Mouse (Mus musculus) liver, embryonic 11.5 days (tissue): ENCODE measurements around the gene Fbxw11. TPM values are rescaled to one million over a fixed set of nuclear protein-coding genes. Genes with fewer than 3 reads are reported as not detected.
"Not testable (repeated sequence)": the region's sequence is repeated elsewhere in the genome, so short reads cannot be mapped to it uniquely, and the experiment has no call there.

ENCODE experiments used
- ATAC-seq: fragments of 200-750 bp; cut with Nextera tagmentation; replicated peaks from 2 replicates; pipeline ENCODE4 v1.8.0; 2017; ENCODE audit warnings: moderate number of reproducible peaks, mild to moderate bottlenecking, moderate TSS enrichment, moderate library complexity; ENCODE audit not compliant: low FRiP score
- DNase-seq: peaks from one replicate; pipeline ENCODE4 v3.0.0-alpha.2; 2017; ENCODE audit warnings: low spot score
- H3K27ac ChIP-seq: fragments of 300-500 bp; sonication (generic); 2 replicates; pipeline ENCODE4 v1.5.1; 2014; ENCODE audit warnings: mild to moderate bottlenecking, low read depth, low read length, control low read depth
- H3K27me3 ChIP-seq: fragments of 300-500 bp; sonication (generic); replicated peaks from 2 replicates; pipeline ENCODE4 v1.6.1; 2014; ENCODE audit warnings: low read length, mixed read lengths; ENCODE audit not compliant: control insufficient read depth, insufficient read depth
- H3K36me3 ChIP-seq: fragments of 300-500 bp; sonication (generic); 2 replicates; pipeline ENCODE4 v1.6.1; 2014; ENCODE audit warnings: mild to moderate bottlenecking, low read length, moderate library complexity, mixed read lengths; ENCODE audit not compliant: control insufficient read depth, insufficient read depth
- H3K4me1 ChIP-seq: fragments of 300-500 bp; sonication (generic); replicated peaks from 2 replicates; pipeline ENCODE4 v1.6.1; 2014; ENCODE audit warnings: low read length, mixed read lengths; ENCODE audit not compliant: control insufficient read depth, insufficient read depth
- H3K4me2 ChIP-seq: fragments of 300-500 bp; sonication (generic); 2 replicates; pipeline ENCODE4 v1.6.1; 2014; ENCODE audit warnings: mild to moderate bottlenecking, control low read depth, moderate library complexity
- H3K4me3 ChIP-seq: fragments of 300-500 bp; sonication (generic); 2 replicates; pipeline ENCODE4 v1.5.1; 2014; ENCODE audit warnings: low read depth, low read length, control low read depth
- H3K9ac ChIP-seq: fragments of 300-500 bp; sonication (generic); 2 replicates; pipeline ENCODE4 v1.6.1; 2014; ENCODE audit warnings: low read depth, low read length, control low read depth
- H3K9me3 ChIP-seq: fragments of 300-500 bp; sonication (generic); 2 replicates; pipeline ENCODE4 v1.6.1; 2016; ENCODE audit warnings: low read length, inconsistent platforms, mixed read lengths; ENCODE audit not compliant: control insufficient read depth
- WGBS: fragments of 180-500 bp; shearing (Covaris S2); extraction: QIAGEN DNeasy Blood & Tissue Kit; methylation state at CpG from one replicate; pipeline ENCODE4 v1.1.7; 2014; 5-methylcytosine and 5-hydroxymethylcytosine counted together
- polyA plus RNA-seq: library from polyadenylated mRNA; unstranded; fragments of >200 nt; fragmentation: Nextera tagmentation; extraction: Ambion mirVana; gene quantifications from 2 replicates; pipeline ENCODE4 v1.2.1, GENCODE M21; 2014

The Fbxw11 gene
- polyA plus RNA-seq, 1 experiment from 2014 or later, result 44.2 TPM

DNA sequence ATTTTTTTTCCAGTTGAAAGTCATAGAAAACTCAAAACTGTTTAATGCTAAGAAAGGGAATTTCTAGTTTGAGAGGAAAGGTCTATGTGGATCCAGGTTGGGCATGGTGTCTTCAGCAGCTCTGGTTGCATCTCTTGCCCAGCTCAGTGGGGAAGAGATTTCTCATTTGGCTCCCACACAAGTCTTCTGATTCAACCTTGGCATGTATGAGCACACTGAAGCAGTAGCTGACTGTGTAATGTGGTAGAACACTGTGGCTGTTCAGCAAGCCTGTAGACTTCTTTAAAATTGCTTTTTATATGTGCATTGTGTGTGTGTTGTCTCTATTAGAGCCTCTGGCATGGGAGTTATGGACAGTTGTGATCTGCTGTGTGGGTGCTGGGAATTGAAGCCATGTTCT, 24.5 kb downstream of the Fbxw11 start:
- no peak overlapping the region for H3K9ac ChIP-seq
- ATAC-seq (no peak), DNase-seq (no peak)
- H3K27ac ChIP-seq, result no peak overlapping the region
- no peaks in the 10 kb centered on the region for H3K27me3 ChIP-seq
- no peaks in the 10 kb centered on the region for H3K36me3 ChIP-seq
- no peak overlapping the region for H3K4me3 ChIP-seq
- H3K4me2 ChIP-seq, result no peak overlapping the region
- peaks cover 16% of the 10 kb centered on the region for H3K4me1 ChIP-seq
- no peaks in the 10 kb centered on the region for H3K9me3 ChIP-seq

DNA sequence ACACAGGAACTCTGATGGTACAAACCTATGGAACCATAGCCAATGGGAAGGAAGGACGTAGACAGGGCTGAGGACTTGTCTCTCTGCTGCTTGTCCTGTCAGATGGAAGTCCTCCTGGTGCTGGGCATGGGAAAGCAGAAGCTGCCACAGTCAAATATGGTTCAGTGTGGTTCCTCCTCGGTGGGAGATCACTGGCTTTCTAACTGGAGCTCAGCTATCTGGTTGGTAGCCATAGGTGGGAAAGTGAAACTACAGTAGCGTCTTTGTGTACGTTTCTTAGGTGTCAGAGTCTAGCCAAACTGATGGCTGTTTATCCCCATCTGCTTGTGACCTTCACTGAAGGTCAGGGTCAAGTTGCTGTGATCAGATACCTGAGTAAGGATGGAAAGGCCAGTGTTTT, 29.0 kb downstream of the Fbxw11 start:
- DNase-seq (no peak), ATAC-seq (no peak)
- H3K4me1 ChIP-seq, result peaks cover 14% of the 10 kb centered on the region
- H3K27ac ChIP-seq, result no peak overlapping the region
- H3K36me3 ChIP-seq, result no peaks in the 10 kb centered on the region
- no peak overlapping the region for H3K4me3 ChIP-seq
- no peaks in the 10 kb centered on the region for H3K27me3 ChIP-seq
- WGBS, result 62% methylated on average over 4 of the region's 4 CpGs
- no peak overlapping the region for H3K9ac ChIP-seq
- H3K9me3 ChIP-seq, result no peaks in the 10 kb centered on the region
- H3K4me2 ChIP-seq, result peak overlapping the region; percentile 14; the same call in 1 of the 2 replicates

DNA sequence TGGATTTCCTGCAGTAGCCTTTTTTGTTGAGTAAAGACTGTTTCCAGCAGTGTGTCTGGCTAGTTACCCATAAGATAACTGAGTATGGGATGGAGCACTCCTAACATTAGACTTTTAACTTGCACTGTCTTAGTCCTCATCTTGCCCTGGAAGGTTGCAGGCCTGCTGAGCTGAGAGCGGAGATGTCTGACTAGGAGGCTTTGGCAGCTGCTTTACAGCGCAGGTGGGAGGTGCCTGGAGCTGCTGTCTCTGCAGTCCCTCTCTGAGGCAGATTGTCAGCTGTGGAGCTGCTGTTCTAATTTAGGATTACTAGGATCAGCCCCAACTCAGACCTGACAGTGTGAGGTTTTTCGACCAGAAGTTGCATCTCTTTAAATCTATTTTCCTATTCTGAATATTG, 34.3 kb downstream of the Fbxw11 start:
- 76% methylated on average over 3 of the region's 3 CpGs for WGBS

DNA sequence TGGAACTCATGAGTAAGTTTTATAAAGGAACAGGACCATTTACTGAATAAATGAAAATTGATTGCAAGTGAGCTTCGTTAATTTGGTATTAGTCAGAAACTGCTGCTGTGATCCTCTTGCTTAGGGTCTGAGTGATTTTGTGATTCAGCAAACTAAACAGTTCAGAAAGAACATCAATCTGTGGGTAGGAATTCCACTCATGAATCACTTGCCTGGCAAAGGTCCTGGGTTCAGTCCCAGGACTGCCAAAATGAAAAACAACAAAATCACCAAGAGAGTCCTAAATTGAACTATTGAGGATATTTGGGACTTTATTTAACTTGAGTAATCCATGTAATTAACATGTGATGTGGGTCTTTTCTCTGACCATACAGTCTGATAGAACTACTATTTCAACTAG, 35.3 kb downstream of the Fbxw11 start:
- DNase-seq (no peak), ATAC-seq (no peak)
- H3K4me2 ChIP-seq, result no peak overlapping the region
- no peak overlapping the region for H3K27ac ChIP-seq
- H3K9ac ChIP-seq, result no peak overlapping the region
- peaks cover 20% of the 10 kb centered on the region for H3K4me1 ChIP-seq
- 80% methylated on average over 1 of the region's 1 CpGs for WGBS
- H3K9me3 ChIP-seq, result no peaks in the 10 kb centered on the region
- H3K4me3 ChIP-seq, result no peak overlapping the region
- H3K27me3 ChIP-seq, result no peaks in the 10 kb centered on the region
- no peaks in the 10 kb centered on the region for H3K36me3 ChIP-seq

More for the DNA sequence above, 34.3 kb downstream of the Fbxw11 start:
- H3K4me2 ChIP-seq, result no peak overlapping the region
- no peak overlapping the region for H3K4me3 ChIP-seq
- DNase-seq, result no peak
- no peaks in the 10 kb centered on the region for H3K9me3 ChIP-seq
- no peak overlapping the region for H3K9ac ChIP-seq
- H3K4me1 ChIP-seq, result peaks cover 20% of the 10 kb centered on the region
- H3K27ac ChIP-seq, result no peak overlapping the region
- no peaks in the 10 kb centered on the region for H3K36me3 ChIP-seq
- no peaks in the 10 kb centered on the region for H3K27me3 ChIP-seq
- no peak for ATAC-seq

DNA sequence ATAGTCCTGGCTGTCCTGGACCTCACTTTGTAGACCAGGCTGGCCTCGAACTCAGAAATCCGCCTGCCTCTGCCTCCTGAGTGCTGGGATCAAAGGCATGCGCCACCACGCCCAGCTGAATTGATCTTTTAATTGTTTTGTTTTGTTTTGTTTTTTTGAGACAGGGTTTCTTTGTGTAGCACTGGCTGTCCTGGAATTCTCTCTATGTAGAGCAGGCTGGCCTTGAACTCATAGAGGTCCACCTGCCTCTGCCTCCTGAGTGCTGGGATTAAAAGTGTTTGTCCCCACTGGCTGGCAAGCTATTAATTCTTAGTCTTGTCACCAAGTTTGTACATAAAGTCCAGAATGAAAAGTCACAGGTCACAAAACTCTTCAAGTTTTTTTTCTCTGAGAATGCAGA, 36.6 kb downstream of the Fbxw11 start:
- not testable (repeated sequence) for H3K9ac ChIP-seq, H3K4me2 ChIP-seq, H3K4me3 ChIP-seq, ATAC-seq, H3K9me3 ChIP-seq, DNase-seq, H3K27ac ChIP-seq, H3K27me3 ChIP-seq, H3K36me3 ChIP-seq
- WGBS, result 81% methylated on average over 4 of the region's 4 CpGs
- peaks cover 27% of the 10 kb centered on the region for H3K4me1 ChIP-seq

DNA sequence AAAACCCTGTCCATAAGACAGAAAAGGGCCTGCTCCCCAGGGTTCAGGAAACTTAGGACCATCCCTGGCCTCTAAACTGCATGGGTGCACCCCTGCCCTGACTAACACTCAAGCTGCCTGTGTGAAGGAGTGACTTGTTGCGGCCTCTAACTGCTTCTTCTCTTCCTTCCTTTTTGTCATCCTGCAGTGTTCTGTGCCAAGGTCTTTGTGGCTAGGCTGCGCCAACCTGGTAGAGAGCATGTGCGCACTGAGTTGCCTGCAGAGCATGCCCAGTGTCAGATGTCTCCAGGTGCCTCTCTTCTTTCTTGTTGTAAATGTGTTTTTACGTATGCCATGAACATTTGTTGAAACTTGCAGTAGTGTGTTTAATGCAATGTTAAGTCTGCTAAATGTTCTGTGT, 37.5 kb downstream of the Fbxw11 start:
- Histone ChIP-seq H3K27me3 (no peaks in the 10 kb centered on the region), H3K4me1 (peaks cover 27% of the 10 kb centered on the region), H3K9me3 (no peaks in the 10 kb centered on the region), H3K9ac (no peak overlapping the region), H3K36me3 (no peaks in the 10 kb centered on the region), H3K4me2 (no peak overlapping the region), H3K4me3 (no peak overlapping the region), H3K27ac (no peak overlapping the region)
- 79% methylated on average over 4 of the region's 4 CpGs for WGBS
- no peak for DNase-seq
- no peak for ATAC-seq

DNA sequence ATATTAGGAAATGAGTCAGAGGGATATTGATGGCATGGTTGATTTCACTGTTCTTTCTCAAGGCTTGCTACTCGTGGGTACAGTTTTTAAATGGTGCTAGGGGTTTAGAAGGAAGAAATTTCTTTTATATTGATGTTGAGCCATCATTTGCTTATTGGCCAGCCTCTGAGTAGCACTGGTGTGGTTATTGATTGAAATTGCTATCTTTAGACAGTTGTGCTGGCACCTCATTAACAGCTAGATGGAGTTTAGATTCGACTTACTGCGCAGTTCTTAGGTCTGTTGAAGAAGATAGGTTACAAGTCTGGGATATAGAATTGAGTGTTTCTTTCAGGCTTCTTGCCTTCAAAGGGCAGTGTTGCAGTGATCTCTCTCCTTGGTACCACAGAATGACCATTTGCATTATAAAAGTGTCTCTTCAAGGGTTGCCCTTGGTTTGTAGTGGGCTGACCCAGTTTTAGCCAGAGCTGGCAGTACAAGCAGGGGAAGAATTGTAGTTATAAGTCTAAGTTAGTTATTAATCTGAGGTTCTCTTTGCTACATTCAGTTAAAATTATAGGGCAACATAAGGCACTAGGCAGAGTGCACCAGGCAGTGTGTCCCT, 38.8 kb downstream of the Fbxw11 start:
- Histone ChIP-seq H3K4me2 (no peak overlapping the region), H3K36me3 (no peaks in the 10 kb centered on the region), H3K27me3 (no peaks in the 10 kb centered on the region), H3K9ac (no peak overlapping the region), H3K4me3 (no peak overlapping the region), H3K9me3 (no peaks in the 10 kb centered on the region), H3K27ac (no peak overlapping the region), H3K4me1 (peaks cover 29% of the 10 kb centered on the region)
- DNase-seq (no peak), ATAC-seq (no peak)
- WGBS, result 70% methylated on average over 3 of the region's 3 CpGs

DNA sequence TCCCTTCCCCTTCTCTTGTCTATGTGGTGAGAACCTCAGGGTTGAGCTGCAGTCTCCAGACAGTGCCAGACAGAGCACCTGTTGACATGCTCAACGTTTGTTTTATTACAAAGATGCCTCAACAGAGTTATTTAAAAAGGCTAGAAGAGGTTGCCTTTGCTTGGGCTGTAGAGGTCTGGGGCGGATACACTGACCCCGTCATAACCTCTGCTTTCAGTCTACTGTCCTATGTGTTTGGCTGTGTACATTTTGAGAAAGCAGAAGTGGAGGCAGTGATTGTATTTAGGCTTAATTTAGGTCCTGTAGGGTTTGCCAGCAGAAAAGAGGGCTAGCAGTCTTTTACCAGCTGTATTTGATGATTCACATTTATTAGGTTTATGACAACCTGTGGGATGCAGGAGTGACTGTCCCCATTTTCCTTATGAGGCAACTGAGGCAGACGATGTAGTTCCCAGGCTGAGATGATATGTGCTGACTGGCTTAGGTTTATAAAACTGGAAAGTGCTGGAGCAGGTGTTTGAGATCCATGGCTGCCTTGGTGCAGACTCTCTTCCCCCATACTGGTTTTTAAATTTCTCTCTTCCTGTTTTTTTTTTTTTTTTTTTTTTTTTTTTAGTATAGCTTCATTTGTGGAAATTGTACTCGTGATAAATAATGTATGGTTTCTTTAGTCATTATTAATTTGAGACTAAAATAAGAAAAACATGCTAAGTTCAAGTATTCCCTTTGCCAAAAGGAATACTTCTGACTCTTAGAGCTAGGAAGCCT, 40.0 kb downstream of the Fbxw11 start:
- Histone ChIP-seq H3K4me3 (no peak overlapping the region), H3K4me2 (no peak overlapping the region), H3K36me3 (no peaks in the 10 kb centered on the region), H3K27ac (no peak overlapping the region), H3K9me3 (no peaks in the 10 kb centered on the region), H3K27me3 (no peaks in the 10 kb centered on the region), H3K9ac (no peak overlapping the region), H3K4me1 (peaks cover 27% of the 10 kb centered on the region)
- ATAC-seq (no peak), DNase-seq (no peak)
- 76% methylated on average over 5 of the region's 5 CpGs for WGBS

DNA sequence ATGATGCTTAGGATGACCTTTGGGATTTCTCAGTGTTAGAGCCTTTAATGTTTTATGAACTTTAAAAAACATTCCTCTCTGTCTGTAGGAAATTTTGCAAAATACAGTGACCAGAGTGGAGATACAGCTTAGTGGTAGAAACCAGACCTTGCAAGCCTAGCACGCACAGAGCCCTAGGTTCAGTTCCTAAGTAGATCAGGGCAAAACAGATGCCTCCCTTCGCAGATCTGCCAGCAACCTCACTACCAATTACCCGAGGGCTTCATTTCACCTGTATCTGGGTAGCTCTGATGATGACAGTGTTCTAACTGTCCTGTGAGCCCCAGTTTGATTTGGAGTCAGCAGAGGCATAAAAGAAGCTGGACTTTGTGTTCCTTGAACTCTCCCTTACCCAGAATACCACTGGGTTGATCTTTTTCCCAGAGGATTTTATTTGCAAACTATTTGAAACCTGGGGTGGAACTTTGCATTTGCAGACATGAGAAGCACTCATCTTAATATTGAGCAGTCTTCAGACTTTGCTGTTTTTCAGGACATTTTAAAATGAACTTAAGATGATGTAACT, 42.2 kb downstream of the Fbxw11 start:
- DNase-seq (no peak), ATAC-seq (no peak)
- Histone ChIP-seq H3K36me3 (no peaks in the 10 kb centered on the region), H3K27ac (no peak overlapping the region), H3K9me3 (no peaks in the 10 kb centered on the region), H3K9ac (no peak overlapping the region), H3K4me3 (no peak overlapping the region), H3K27me3 (no peaks in the 10 kb centered on the region), H3K4me1 (peaks cover 27% of the 10 kb centered on the region), H3K4me2 (no peak overlapping the region)
- 78% methylated on average over 3 of the region's 3 CpGs for WGBS
